Mouse (Mus musculus): Measurements from ENCODE around the gene Gls2. TPM values are rescaled to one million over a fixed set of nuclear protein-coding genes. Genes with fewer than 3 reads are reported as not detected.

Gls2 gene
- polyA plus RNA-seq, 1 experiment from 2014 or later, result 1.1 TPM

DNA sequence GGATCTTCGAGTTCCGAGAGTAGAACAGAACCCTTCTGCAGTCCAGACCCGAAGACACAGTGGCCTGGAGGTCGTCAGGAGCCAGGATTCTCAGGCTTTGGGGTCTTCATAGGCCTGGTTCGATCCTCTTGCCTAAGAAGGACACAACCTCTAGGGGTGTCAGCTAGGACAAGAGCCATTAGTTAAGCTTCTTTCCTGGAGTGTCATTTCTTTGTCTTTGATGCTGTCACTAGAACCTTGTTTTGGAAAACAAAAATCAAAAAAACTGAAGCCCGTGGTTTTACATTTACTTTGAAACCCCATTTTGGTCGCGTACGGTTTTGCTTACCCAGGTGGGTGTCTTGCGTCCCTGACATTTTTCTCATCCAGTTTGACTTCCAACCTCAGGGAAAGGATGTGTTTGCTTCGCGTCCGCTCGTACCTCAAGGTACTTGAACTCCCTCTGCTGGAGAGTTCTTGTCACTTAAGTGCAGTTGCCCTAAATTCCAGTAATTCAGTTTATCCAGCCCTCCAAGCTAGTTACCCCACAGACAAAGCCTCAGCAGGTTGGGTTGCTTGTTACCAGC is 38.2 kb downstream of the Gls2 start:
- H3K36me3 ChIP-seq (ENCODE audit: control insufficient read depth, insufficient read depth, low read length), result peaks cover 10% of the 10 kb centered on the region; the same call in 1 of the 2 replicates
- H3K4me3 ChIP-seq (ENCODE audit: control insufficient read depth in 1 of 2, insufficient read depth in 1 of 2, low read depth in 1 of 2, low read length in 2 of 2), result peak overlapping the region; percentile 63 to 67
- H3K4me2 ChIP-seq (ENCODE audit: low read length), result peak overlapping the region; percentile 81
- peak overlapping the region; percentile 84 to 89 for H3K27ac ChIP-seq (replicated peaks in 1 of 2; ENCODE audit: control insufficient read depth in 1 of 2, insufficient read depth in 1 of 2, low read depth in 2 of 2, low read length in 2 of 2)
- no peaks in the 10 kb centered on the region for H3K27me3 ChIP-seq (ENCODE audit: control insufficient read depth, insufficient read depth, low read length)
- H3K9ac ChIP-seq (ENCODE audit: low read length), result peak overlapping the region; percentile 78
- WGBS, result 0% methylated on average over 14 of the region's 14 CpGs
- H3K4me1 ChIP-seq (ENCODE audit: control insufficient read depth in 2 of 2, insufficient read depth in 2 of 2, low read length in 2 of 2), result peaks cover 0 to 8% of the 10 kb centered on the region in 2 experiments; a peak in 3 of 4 replicates
- ATAC-seq (ENCODE audit: insufficient number of reproducible peaks, insufficient read depth, low FRiP score, low read depth), result no peak
- no peaks in the 10 kb centered on the region for H3K9me3 ChIP-seq (ENCODE audit: control insufficient read depth, low read length)

DNA sequence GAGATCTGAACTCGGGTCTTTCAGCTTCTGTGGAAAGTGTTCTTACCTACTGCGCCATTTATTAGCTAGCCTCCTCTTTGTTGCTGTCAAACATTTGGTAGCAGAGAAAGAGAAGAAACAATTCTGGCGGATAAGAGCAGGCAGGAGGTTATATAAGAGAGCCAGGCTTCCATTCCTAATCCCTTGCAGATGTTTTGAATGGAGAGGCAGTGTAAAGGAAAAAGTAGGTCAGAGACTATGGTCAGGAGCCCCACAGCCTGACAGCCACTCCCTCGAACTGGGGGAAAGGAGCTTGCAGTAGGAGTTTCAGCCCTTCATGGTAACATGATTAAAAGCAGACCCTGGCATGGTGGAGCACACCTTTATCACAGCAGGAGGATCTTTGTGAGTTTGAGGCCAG is 42.1 kb downstream of the Gls2 start:
- Histone ChIP-seq H3K9ac (ENCODE audit: low read length) (no peak overlapping the region), H3K27me3 (ENCODE audit: control insufficient read depth, insufficient read depth, low read length) (no peaks in the 10 kb centered on the region), H3K4me2 (ENCODE audit: low read length) (no peak overlapping the region), H3K4me1 (ENCODE audit: control insufficient read depth in 2 of 2, insufficient read depth in 2 of 2, low read length in 2 of 2) (peaks cover 2 to 4% of the 10 kb centered on the region in 2 experiments; a peak in 3 of 4 replicates), H3K9me3 (ENCODE audit: control insufficient read depth, low read length) (no peaks in the 10 kb centered on the region), H3K27ac (replicated peaks in 1 of 2; ENCODE audit: control insufficient read depth in 1 of 2, insufficient read depth in 1 of 2, low read depth in 2 of 2, low read length in 2 of 2) (no peak overlapping the region), H3K4me3 (ENCODE audit: control insufficient read depth in 1 of 2, insufficient read depth in 1 of 2, low read depth in 1 of 2, low read length in 2 of 2) (no peak overlapping the region), H3K36me3 (ENCODE audit: control insufficient read depth, insufficient read depth, low read length) (peaks cover 23% of the 10 kb centered on the region)
- ATAC-seq (ENCODE audit: insufficient number of reproducible peaks, insufficient read depth, low FRiP score, low read depth), result no peak
- 68% methylated on average over 4 of the region's 4 CpGs for WGBS

- Histone ChIP-seq H3K9ac (ENCODE audit: low read length) (no peak overlapping the region), H3K27ac (replicated peaks in 1 of 2; ENCODE audit: control insufficient read depth in 1 of 2, insufficient read depth in 1 of 2, low read depth in 2 of 2, low read length in 2 of 2) (no peak overlapping the region), H3K4me2 (ENCODE audit: low read length) (no peak overlapping the region), H3K4me1 (ENCODE audit: control insufficient read depth in 2 of 2, insufficient read depth in 2 of 2, low read length in 2 of 2) (peaks cover 1 to 2% of the 10 kb centered on the region in 2 experiments; a peak in 3 of 4 replicates), H3K27me3 (ENCODE audit: control insufficient read depth, insufficient read depth, low read length) (no peaks in the 10 kb centered on the region), H3K4me3 (ENCODE audit: control insufficient read depth in 1 of 2, insufficient read depth in 1 of 2, low read depth in 1 of 2, low read length in 2 of 2) (no peak overlapping the region), H3K9me3 (ENCODE audit: control insufficient read depth, low read length) (no peaks in the 10 kb centered on the region), H3K36me3 (ENCODE audit: control insufficient read depth, insufficient read depth, low read length) (peaks cover 38% of the 10 kb centered on the region)
- no peak for ATAC-seq (ENCODE audit: insufficient number of reproducible peaks, insufficient read depth, low FRiP score, low read depth)
- 78% methylated on average over 15 of the region's 15 CpGs for WGBS
Observed at GRCm38 (mm10) chr10:128237807-128238480, 43.7 kb downstream of the Gls2 start.

DNA sequence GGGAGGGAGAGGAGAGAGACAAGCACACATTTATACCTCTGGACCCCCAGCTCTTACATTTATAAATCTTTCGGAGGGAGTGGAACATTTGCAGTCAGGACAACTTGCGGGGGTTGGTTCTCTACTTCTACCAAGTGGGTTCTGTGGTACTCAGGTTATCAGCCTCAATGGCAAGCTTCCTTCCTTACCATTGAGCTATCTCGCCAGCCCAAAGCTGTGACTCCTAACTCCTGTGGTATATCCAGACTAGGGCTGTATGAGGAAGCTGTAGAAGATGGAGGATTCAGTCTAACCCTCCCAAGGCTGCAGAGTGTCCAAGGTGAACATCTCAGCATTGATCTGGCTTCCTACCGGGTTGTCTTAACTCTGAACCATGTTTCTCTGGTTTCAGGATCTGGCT is 44.9 kb downstream of the Gls2 start:
- H3K4me1 ChIP-seq (ENCODE audit: control insufficient read depth in 2 of 2, insufficient read depth in 2 of 2, low read length in 2 of 2), result peaks cover 5 to 6% of the 10 kb centered on the region in 2 experiments
- no peak overlapping the region for H3K4me2 ChIP-seq (ENCODE audit: low read length)
- ATAC-seq (ENCODE audit: insufficient number of reproducible peaks, insufficient read depth, low FRiP score, low read depth), result no peak
- H3K9me3 ChIP-seq (ENCODE audit: control insufficient read depth, low read length), result no peaks in the 10 kb centered on the region
- no peak overlapping the region for H3K27ac ChIP-seq (replicated peaks in 1 of 2; ENCODE audit: control insufficient read depth in 1 of 2, insufficient read depth in 1 of 2, low read depth in 2 of 2, low read length in 2 of 2)
- WGBS, result 78% methylated on average over 4 of the region's 4 CpGs
- H3K36me3 ChIP-seq (ENCODE audit: control insufficient read depth, insufficient read depth, low read length), result peaks cover 46% of the 10 kb centered on the region
- H3K9ac ChIP-seq (ENCODE audit: low read length), result no peak overlapping the region
- H3K4me3 ChIP-seq (ENCODE audit: control insufficient read depth in 1 of 2, insufficient read depth in 1 of 2, low read depth in 1 of 2, low read length in 2 of 2), result no peak overlapping the region
- H3K27me3 ChIP-seq (ENCODE audit: control insufficient read depth, insufficient read depth, low read length), result no peaks in the 10 kb centered on the region

DNA sequence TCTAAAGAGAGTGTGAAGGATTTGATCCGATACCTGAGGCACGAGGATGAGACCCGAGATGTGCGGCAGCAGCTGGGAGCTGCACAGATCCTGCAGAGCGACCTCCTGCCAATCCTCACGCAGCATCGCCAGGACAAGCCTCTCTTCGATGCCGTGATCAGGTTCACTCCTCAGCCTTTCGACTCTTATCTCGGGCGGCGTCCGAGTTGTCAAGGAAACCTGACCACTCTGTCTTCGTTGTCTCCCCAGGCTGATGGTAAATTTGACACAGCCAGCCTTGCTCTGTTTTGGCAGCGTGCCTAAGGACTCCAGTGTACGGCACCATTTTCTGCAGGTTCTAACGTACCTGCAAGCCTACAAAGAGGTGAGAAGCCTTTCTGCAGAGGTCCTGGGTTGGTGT is 45.9 kb downstream of the Gls2 start:
- H3K27ac ChIP-seq (replicated peaks in 1 of 2; ENCODE audit: control insufficient read depth in 1 of 2, insufficient read depth in 1 of 2, low read depth in 2 of 2, low read length in 2 of 2), result no peak overlapping the region
- H3K27me3 ChIP-seq (ENCODE audit: control insufficient read depth, insufficient read depth, low read length), result no peaks in the 10 kb centered on the region
- no peak overlapping the region for H3K4me3 ChIP-seq (ENCODE audit: control insufficient read depth in 1 of 2, insufficient read depth in 1 of 2, low read depth in 1 of 2, low read length in 2 of 2)
- no peaks in the 10 kb centered on the region for H3K9me3 ChIP-seq (ENCODE audit: control insufficient read depth, low read length)
- ATAC-seq (ENCODE audit: insufficient number of reproducible peaks, insufficient read depth, low FRiP score, low read depth), result no peak
- no peak overlapping the region for H3K9ac ChIP-seq (ENCODE audit: low read length)
- H3K4me2 ChIP-seq (ENCODE audit: low read length), result no peak overlapping the region
- H3K36me3 ChIP-seq (ENCODE audit: control insufficient read depth, insufficient read depth, low read length), result peaks cover 49% of the 10 kb centered on the region
- H3K4me1 ChIP-seq (ENCODE audit: control insufficient read depth in 2 of 2, insufficient read depth in 2 of 2, low read length in 2 of 2), result peaks cover 5 to 6% of the 10 kb centered on the region in 2 experiments
- 64% methylated on average over 18 of the region's 18 CpGs for WGBS

GRCm38 (mm10) chr10:128243252-128243651 is 49.0 kb downstream of the Gls2 start:
- 74% methylated on average over 8 of the region's 8 CpGs for WGBS
- Histone ChIP-seq H3K4me3 (ENCODE audit: control insufficient read depth in 1 of 2, insufficient read depth in 1 of 2, low read depth in 1 of 2, low read length in 2 of 2) (no peak overlapping the region), H3K36me3 (ENCODE audit: control insufficient read depth, insufficient read depth, low read length) (peaks cover 78% of the 10 kb centered on the region), H3K9me3 (ENCODE audit: control insufficient read depth, low read length) (no peaks in the 10 kb centered on the region), H3K4me2 (ENCODE audit: low read length) (no peak overlapping the region), H3K27me3 (ENCODE audit: control insufficient read depth, insufficient read depth, low read length) (no peaks in the 10 kb centered on the region), H3K9ac (ENCODE audit: low read length) (0 out of 2 replicates have a peak overlapping the region, but pooled peaks have one; percentile 4), H3K27ac (replicated peaks in 1 of 2; ENCODE audit: control insufficient read depth in 1 of 2, insufficient read depth in 1 of 2, low read depth in 2 of 2, low read length in 2 of 2) (peak overlapping the region in 1 of 2 experiments; percentile 44; a peak in 2 of 4 replicates), H3K4me1 (ENCODE audit: control insufficient read depth in 2 of 2, insufficient read depth in 2 of 2, low read length in 2 of 2) (peaks cover 4 to 5% of the 10 kb centered on the region in 2 experiments; a peak in 3 of 4 replicates)
- ATAC-seq (ENCODE audit: insufficient number of reproducible peaks, insufficient read depth, low FRiP score, low read depth), result no peak

- 95% methylated on average over 15 of the region's 15 CpGs for WGBS
- peaks cover 86% of the 10 kb centered on the region for H3K36me3 ChIP-seq (ENCODE audit: control insufficient read depth, insufficient read depth, low read length)
- no peak overlapping the region for H3K27ac ChIP-seq (replicated peaks in 1 of 2; ENCODE audit: control insufficient read depth in 1 of 2, insufficient read depth in 1 of 2, low read depth in 2 of 2, low read length in 2 of 2)
- H3K27me3 ChIP-seq (ENCODE audit: control insufficient read depth, insufficient read depth, low read length), result no peaks in the 10 kb centered on the region
- H3K4me2 ChIP-seq (ENCODE audit: low read length), result no peak overlapping the region
- H3K9ac ChIP-seq (ENCODE audit: low read length), result no peak overlapping the region
- peaks cover 4 to 5% of the 10 kb centered on the region in 2 experiments; a peak in 3 of 4 replicates for H3K4me1 ChIP-seq (ENCODE audit: control insufficient read depth in 2 of 2, insufficient read depth in 2 of 2, low read length in 2 of 2)
- no peaks in the 10 kb centered on the region for H3K9me3 ChIP-seq (ENCODE audit: control insufficient read depth, low read length)
- no peak for ATAC-seq (ENCODE audit: insufficient number of reproducible peaks, insufficient read depth, low FRiP score, low read depth)
- H3K4me3 ChIP-seq (ENCODE audit: control insufficient read depth in 1 of 2, insufficient read depth in 1 of 2, low read depth in 1 of 2, low read length in 2 of 2), result no peak overlapping the region
Observed at GRCm38 (mm10) chr10:128244121-128244520, 49.9 kb downstream of the Gls2 start.

Data from heart, embryonic 14.5 days (tissue).